Mouse (Mus musculus): Measurements from ENCODE around the gene Hk1. TPM values are rescaled to one million over a fixed set of nuclear protein-coding genes. Genes with fewer than 3 reads are reported as not detected.
"Not testable (repeated sequence)": the region's sequence is repeated elsewhere in the genome, so short reads cannot be mapped to it uniquely, and the experiment has no call there.

Hk1 gene
- total and polyA plus RNA-seq, 3 experiments, result 192 to 740 (median 441) TPM

GRCm38 (mm10) chr10:62326002-62326401 lies 53.7 kb downstream of the Hk1 start:
- 0 out of 2 replicates have a peak, but pooled peaks have one; percentile 27 for TF ChIP-seq CHD1 (IDR thresholded peaks at IDR 0.05; ENCODE audit: low read depth, low read length)
- no peak for TF ChIP-seq UBTF (IDR thresholded peaks at IDR 0.05; ENCODE audit: borderline replicate concordance, insufficient read depth, low read depth, low read length)
- peak in 1 of 2 experiments; percentile 30; a peak in 1 of 4 replicates for TF ChIP-seq POLR2A (IDR thresholded peaks at IDR 0.05; ENCODE audit: control insufficient read depth in 1 of 2, insufficient read depth in 1 of 2, low read depth in 1 of 2, low read length in 2 of 2, poor library complexity in 1 of 2)
- no peak for TF ChIP-seq ELF1 (IDR thresholded peaks at IDR 0.05; ENCODE audit: low read depth, low read length)
- peak overlapping the region; percentile 97 for H3K27ac ChIP-seq (ENCODE audit: control insufficient read depth, low read depth, low read length)
- peaks cover 18 to 44% of the 10 kb centered on the region in 2 experiments for H3K4me1 ChIP-seq (ENCODE audit: control insufficient read depth in 1 of 2, insufficient read depth in 2 of 2, low read length in 2 of 2)
- peak; percentile 42 for DNase-seq (ENCODE audit: low read depth, low spot score)
- H3K4me3 ChIP-seq (ENCODE audit: control insufficient read depth in 1 of 2, insufficient read depth in 1 of 2, low read depth in 2 of 2, low read length in 2 of 2), result peak overlapping the region; percentile 74 to 81
- peak overlapping the region; percentile 82 for H3K9ac ChIP-seq (ENCODE audit: control insufficient read depth, low read depth, low read length, poor library complexity, severe bottlenecking)
- no peaks in the 10 kb centered on the region for H3K9me3 ChIP-seq (replicated peaks; ENCODE audit: insufficient read depth, low read length)
- H3K36me3 ChIP-seq (ENCODE audit: control insufficient read depth in 1 of 2, insufficient read depth in 2 of 2, low read length in 2 of 2), result peaks cover 6 to 41% of the 10 kb centered on the region in 2 experiments
- H3K79me2 ChIP-seq (ENCODE audit: control insufficient read depth, insufficient read depth, low read length, poor library complexity), result peaks cover 69% of the 10 kb centered on the region
- H3K27me3 ChIP-seq (ENCODE audit: control insufficient read depth in 1 of 2, insufficient read depth in 2 of 2, low read length in 2 of 2), result no peaks in the 10 kb centered on the region

GRCm38 (mm10) chr10:62322821-62323220 lies 56.9 kb downstream of the Hk1 start:
- Histone ChIP-seq H3K79me2 (ENCODE audit: control insufficient read depth, insufficient read depth, low read length, poor library complexity) (peaks cover 89% of the 10 kb centered on the region), H3K36me3 (ENCODE audit: control insufficient read depth in 1 of 2, insufficient read depth in 2 of 2, low read length in 2 of 2) (peaks cover 14 to 33% of the 10 kb centered on the region in 2 experiments), H3K4me1 (ENCODE audit: control insufficient read depth in 1 of 2, insufficient read depth in 2 of 2, low read length in 2 of 2) (peaks cover 19 to 39% of the 10 kb centered on the region in 2 experiments)
- H3K4me3 ChIP-seq (ENCODE audit: control insufficient read depth in 1 of 2, insufficient read depth in 1 of 2, low read depth in 2 of 2, low read length in 2 of 2); H3K27ac ChIP-seq (ENCODE audit: control insufficient read depth, low read depth, low read length); H3K9ac ChIP-seq (ENCODE audit: control insufficient read depth, low read depth, low read length, poor library complexity, severe bottlenecking); H3K27me3 ChIP-seq (ENCODE audit: control insufficient read depth in 1 of 2, insufficient read depth in 2 of 2, low read length in 2 of 2); DNase-seq (ENCODE audit: low read depth, low spot score); H3K9me3 ChIP-seq (replicated peaks; ENCODE audit: insufficient read depth, low read length): not testable (repeated sequence)

GRCm38 (mm10) chr10:62321457-62321856 lies 58.3 kb downstream of the Hk1 start:
- Histone ChIP-seq H3K36me3 (ENCODE audit: control insufficient read depth in 1 of 2, insufficient read depth in 2 of 2, low read length in 2 of 2) (peaks cover 19 to 45% of the 10 kb centered on the region in 2 experiments), H3K4me1 (ENCODE audit: control insufficient read depth in 1 of 2, insufficient read depth in 2 of 2, low read length in 2 of 2) (peaks cover 24 to 52% of the 10 kb centered on the region in 2 experiments)
- DNase-seq (ENCODE audit: low read depth, low spot score), result no peak

GRCm38 (mm10) chr10:62320402-62320978 lies 59.2 kb downstream of the Hk1 start:
- H3K4me3 ChIP-seq (ENCODE audit: control insufficient read depth in 1 of 2, insufficient read depth in 1 of 2, low read depth in 2 of 2, low read length in 2 of 2), result no peak overlapping the region
- H3K27me3 ChIP-seq (ENCODE audit: control insufficient read depth in 1 of 2, insufficient read depth in 2 of 2, low read length in 2 of 2), result no peaks in the 10 kb centered on the region
- DNase-seq (ENCODE audit: low read depth, low spot score), result no peak
- TF ChIP-seq KAT2A (conservative IDR thresholded peaks at IDR 0.05; ENCODE audit: low read depth, low read length) (no peak), MAZ (IDR thresholded peaks at IDR 0.05; ENCODE audit: low read depth, low read length) (no peak), JUND (IDR thresholded peaks at IDR 0.05; ENCODE audit: low read depth, low read length) (no peak), USF1 (IDR thresholded peaks at IDR 0.05; ENCODE audit: low read depth, low read length) (peak; percentile 59; the same call in 1 of the 2 replicates), GABPA (IDR thresholded peaks at IDR 0.05; ENCODE audit: low read depth, low read length) (no peak), SIN3A (IDR thresholded peaks at IDR 0.05; ENCODE audit: low read length) (no peak)
- H3K27ac ChIP-seq (ENCODE audit: control insufficient read depth, low read depth, low read length), result no peak overlapping the region
- H3K4me1 ChIP-seq (ENCODE audit: control insufficient read depth in 1 of 2, insufficient read depth in 2 of 2, low read length in 2 of 2), result peaks cover 31 to 61% of the 10 kb centered on the region in 2 experiments
- H3K79me2 ChIP-seq (ENCODE audit: control insufficient read depth, insufficient read depth, low read length, poor library complexity), result peaks cover 91% of the 10 kb centered on the region
- no peaks in the 10 kb centered on the region for H3K9me3 ChIP-seq (replicated peaks; ENCODE audit: insufficient read depth, low read length)
- peaks cover 24 to 55% of the 10 kb centered on the region in 2 experiments for H3K36me3 ChIP-seq (ENCODE audit: control insufficient read depth in 1 of 2, insufficient read depth in 2 of 2, low read length in 2 of 2)
- no peak overlapping the region for H3K9ac ChIP-seq (ENCODE audit: control insufficient read depth, low read depth, low read length, poor library complexity, severe bottlenecking)

More at GRCm38 (mm10) chr10:62321457-62321856, 58.3 kb downstream of the Hk1 start:
- Histone ChIP-seq H3K79me2 (ENCODE audit: control insufficient read depth, insufficient read depth, low read length, poor library complexity) (peaks cover 93% of the 10 kb centered on the region), H3K27me3 (ENCODE audit: control insufficient read depth in 1 of 2, insufficient read depth in 2 of 2, low read length in 2 of 2) (no peaks in the 10 kb centered on the region), H3K27ac (ENCODE audit: control insufficient read depth, low read depth, low read length) (no peak overlapping the region), H3K4me3 (ENCODE audit: control insufficient read depth in 1 of 2, insufficient read depth in 1 of 2, low read depth in 2 of 2, low read length in 2 of 2) (no peak overlapping the region), H3K9me3 (replicated peaks; ENCODE audit: insufficient read depth, low read length) (no peaks in the 10 kb centered on the region), H3K9ac (ENCODE audit: control insufficient read depth, low read depth, low read length, poor library complexity, severe bottlenecking) (no peak overlapping the region)
- no peak for TF ChIP-seq JUND (IDR thresholded peaks at IDR 0.05; ENCODE audit: low read depth, low read length)
- TF ChIP-seq CTCF (IDR thresholded peaks at IDR 0.05 in 2 of 3, conservative IDR thresholded peaks at IDR 0.05 in 1 of 3; ENCODE audit: control insufficient read depth in 1 of 3, insufficient read depth in 1 of 3, low read depth in 2 of 3, low read length in 3 of 3, poor library complexity in 1 of 3, severe bottlenecking in 1 of 3), result peak in 1 of 3 experiments; percentile 6; a peak in 1 of 6 replicates
